Mouse (Mus musculus) kidney, postnatal 10 days (tissue): ENCODE data around the gene Duoxa2.
"Not testable (repeated sequence)": the region's sequence is repeated elsewhere in the genome, so short reads cannot be mapped to it uniquely, and the experiment has no call there.

Experiments
- DNase-seq: peaks from one replicate; pipeline ENCODE4 v3.0.0; 2021; ENCODE audit warnings: mixed read lengths

Duoxa2 gene

GRCm38 (mm10) chr2:122309647-122310046 lies 10.9 kb downstream of the Duoxa2 start:
- no peak for DNase-seq

GRCm38 (mm10) chr2:122311561-122311960 lies 12.9 kb downstream of the Duoxa2 start:
- no peak for DNase-seq

DNA sequence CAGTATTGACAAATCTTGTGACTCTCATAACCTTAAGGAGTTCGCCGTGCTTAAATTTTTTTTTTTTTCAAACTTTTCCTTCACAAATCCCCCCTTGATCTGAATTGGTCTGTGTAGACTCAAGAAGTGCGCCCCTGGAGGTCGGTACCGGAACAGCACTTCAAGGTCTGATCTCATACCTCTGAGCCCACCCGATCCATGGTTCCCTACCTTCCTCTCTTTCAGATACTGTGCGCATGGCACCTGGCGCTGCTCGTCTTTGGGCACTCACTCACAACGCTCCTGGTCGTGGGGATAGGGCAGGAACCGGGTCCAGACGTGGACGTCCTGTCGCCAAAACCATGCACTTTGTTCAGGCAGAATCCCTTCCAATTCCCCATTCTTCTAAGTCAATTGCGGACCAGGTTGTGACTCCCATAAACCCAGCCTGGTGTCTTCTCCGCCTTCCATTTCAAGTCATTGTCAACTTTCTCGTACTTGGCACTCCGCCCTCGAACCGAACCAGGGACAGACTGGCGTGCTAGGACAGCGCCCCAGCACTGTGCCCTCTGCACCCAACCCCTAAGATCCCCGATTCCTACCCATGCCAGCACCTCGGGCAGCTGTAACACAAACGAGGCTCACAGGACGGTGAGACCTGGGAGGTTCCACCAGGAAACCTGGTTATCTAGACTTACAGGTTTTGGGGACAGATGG lies 14.2 kb downstream of the Duoxa2 start:
- DNase-seq: peak; percentile 81

DNA sequence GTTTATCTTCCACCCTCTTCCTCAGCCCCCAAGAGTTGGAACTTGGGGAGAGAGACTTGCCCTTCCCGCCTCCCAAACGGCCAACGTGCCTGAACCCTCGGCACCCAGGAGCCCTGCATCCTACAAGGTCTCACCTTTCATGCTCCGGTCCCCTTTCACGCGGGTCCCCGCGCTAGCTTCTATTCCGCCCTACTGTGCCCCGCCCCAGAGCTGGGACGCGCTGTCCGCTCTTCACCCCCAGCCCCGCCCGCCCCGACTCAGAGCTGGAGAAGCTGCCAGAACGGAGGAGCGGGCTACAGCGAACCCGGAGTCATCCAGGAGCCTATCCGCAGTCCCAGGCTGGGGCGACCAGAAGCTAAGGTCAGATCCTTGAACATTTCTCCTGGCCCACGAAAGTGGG lies 14.8 kb downstream of the Duoxa2 start, which contains the start of gene Duoxa1:
TSS of gene Duoxa1 (minus strand) at position 195 of the 400 bp plus-strand sequence.
- DNase-seq: no peak

GRCm38 (mm10) chr2:122315372-122315771 lies 16.7 kb downstream of the Duoxa2 start, which contains the start of gene Duox1:
TSS of gene Duox1 (plus strand) at chr2:122315672.
- no peak for DNase-seq

DNA sequence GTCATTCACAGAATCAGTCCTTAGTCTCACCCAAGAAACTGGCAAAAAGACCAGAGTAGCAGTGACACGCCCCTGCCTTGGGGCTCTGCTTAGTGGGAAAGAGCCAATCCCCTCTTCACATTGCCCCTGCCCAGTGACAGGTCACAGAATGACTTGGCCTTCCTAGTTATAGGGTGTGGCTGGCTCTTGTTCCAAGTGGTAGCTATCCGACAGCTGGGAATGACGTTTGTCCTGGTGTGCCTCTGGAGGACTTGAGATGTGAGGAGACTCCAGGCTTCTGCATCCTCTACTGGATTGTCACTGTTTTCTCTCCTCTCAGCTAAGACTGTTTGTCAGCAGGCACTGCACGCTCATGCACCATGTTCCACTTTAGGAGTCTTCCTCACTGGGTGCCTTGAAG lies 18.7 kb downstream of the Duoxa2 start:
- DNase-seq: no peak

DNA sequence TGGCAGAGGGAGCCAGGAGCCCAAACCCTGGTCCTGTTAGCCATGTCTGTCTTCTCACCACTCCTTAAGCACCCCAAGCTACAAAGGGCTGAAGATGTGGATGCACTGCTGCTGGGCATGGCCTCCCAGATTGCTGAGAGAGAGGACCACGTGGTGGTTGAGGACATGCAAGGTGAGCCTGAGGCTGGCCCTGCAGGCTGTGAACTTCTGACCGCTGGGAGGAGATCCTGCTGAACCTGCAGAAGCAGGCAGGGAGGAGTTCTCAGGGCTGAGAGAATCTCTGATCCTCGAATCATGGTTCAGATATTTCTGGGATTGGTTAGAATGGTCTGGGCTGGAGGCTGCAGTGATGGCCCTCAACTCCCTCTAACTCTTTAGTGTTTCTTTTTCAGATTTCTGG lies 25.3 kb downstream of the Duoxa2 start:
- no peak for DNase-seq

DNA sequence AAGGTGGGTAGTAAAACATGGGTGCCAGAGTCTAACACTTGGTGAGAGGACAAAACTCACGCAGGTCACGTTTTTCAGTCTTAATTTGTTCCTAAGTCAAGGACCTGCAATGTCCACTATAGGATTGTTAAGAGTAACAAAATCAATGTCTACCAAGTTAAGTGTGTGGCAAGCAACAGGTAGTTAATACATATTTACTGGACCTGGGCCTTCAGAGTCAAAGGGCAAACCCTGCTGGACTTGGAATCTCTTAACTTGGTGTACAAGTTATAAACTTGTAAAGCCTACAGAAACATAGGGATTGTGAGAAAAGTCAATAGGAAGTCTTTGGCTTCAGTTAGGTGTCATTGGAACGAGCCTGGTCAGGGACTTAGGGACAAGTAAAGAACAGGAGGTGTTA lies 25.9 kb downstream of the Duoxa2 start:
- no peak for DNase-seq

GRCm38 (mm10) chr2:122325361-122325760 lies 26.7 kb downstream of the Duoxa2 start:
- DNase-seq: no peak

- DNase-seq: no peak
These were observed 29.3 kb downstream of the Duoxa2 start for GRCm38 (mm10) chr2:122327986-122328385.

GRCm38 (mm10) chr2:122330317-122330716 lies 31.6 kb downstream of the Duoxa2 start:
- DNase-seq: not testable (repeated sequence)

DNA sequence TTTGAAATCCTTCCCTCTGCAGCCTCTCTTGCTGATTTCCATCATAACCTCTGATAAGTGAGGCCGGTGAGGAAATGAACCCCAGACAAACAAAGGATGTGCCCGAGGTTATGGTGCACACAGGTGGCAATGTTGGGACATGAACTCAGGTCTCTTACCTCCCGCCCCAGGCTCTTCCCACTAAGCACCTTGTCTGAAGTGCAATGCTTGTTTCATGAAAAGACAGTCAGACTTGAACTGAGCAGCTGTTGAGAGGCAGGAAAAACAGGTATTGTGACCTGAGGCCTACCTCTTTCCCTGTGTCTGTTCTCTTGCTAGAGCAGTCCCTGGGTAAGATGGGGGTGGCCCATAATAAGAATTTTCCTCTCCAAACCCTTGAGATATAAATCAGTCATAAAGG lies 33.5 kb downstream of the Duoxa2 start:
- no peak for DNase-seq

DNA sequence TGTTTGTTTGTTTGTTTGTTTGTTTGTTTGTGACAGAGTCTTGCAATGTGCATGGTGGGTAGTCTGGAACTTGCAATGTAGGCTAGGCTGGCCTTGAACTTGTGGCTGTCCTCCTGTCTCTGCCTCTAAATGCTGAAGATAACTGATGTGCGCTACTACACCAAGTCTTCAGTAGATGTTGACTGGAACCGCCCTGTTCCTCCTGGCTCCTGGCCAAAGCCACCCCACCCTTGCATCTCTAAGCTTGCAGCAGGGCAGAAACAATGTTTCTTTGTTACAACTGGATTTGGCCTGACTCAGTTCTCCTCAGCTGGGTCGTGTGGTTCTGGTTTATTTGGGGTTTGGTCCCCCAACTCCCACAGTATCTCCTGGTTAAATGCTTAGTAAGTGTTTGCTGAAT lies 35.5 kb downstream of the Duoxa2 start:
- peak; percentile 41 for DNase-seq

- DNase-seq: no peak
These were observed 38.6 kb downstream of the Duoxa2 start for GRCm38 (mm10) chr2:122337291-122337690.

- no peak for DNase-seq
These were observed 46.6 kb downstream of the Duoxa2 start for GRCm38 (mm10) chr2:122345106-122345893.

DNA sequence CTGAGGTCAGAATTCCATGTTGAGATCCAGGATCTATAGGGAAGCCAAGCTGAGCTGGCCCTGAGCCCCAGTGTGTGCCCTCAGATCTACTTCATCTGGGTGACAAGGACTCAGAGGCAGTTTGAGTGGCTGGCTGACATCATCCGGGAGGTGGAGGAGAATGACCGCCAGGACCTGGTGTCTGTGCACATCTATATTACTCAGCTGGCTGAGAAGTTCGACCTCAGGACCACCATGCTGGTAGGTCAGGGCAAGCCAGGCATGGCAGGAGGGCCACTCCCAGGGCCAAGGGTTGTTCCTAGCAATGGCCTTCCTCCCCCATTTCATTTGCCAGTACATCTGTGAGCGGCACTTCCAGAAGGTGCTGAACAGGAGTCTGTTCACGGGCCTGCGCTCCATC lies 47.5 kb downstream of the Duoxa2 start:
- DNase-seq: not testable (repeated sequence)

- no peak for DNase-seq
These were observed 48.6 kb downstream of the Duoxa2 start for GRCm38 (mm10) chr2:122347257-122347656.

DNA sequence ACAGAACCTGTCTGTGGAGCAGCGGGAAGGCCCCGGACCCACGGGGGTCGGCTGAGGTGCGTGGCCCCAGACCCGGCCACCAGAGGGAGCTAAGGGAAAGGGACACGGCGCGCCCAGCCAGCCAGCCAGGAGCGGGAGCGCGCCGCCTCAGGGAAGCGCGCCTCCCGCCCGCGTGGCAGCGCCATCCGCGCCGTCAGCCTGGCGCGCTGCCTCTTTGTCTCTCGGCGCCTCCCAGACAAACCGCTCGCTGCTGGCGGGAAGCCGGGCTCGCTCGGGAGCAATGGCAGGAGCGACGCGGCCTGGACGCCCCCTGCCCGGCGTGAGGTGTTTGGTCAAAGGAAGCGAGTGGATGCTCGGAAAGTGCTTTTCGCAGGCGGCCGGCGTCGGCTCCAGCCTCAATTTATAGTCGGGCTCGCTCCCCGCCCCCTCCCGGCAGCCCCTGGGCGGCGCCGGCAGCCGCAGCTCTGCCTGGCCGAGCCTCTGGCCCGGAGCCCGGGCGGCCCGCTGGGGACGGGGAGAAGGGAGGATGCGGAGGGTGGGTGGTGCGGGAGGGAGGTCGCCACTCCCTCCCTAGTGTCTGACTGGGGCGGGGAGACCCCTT lies 49.9 kb downstream of the Duoxa2 start:
- peak; percentile 95 for DNase-seq

DNA sequence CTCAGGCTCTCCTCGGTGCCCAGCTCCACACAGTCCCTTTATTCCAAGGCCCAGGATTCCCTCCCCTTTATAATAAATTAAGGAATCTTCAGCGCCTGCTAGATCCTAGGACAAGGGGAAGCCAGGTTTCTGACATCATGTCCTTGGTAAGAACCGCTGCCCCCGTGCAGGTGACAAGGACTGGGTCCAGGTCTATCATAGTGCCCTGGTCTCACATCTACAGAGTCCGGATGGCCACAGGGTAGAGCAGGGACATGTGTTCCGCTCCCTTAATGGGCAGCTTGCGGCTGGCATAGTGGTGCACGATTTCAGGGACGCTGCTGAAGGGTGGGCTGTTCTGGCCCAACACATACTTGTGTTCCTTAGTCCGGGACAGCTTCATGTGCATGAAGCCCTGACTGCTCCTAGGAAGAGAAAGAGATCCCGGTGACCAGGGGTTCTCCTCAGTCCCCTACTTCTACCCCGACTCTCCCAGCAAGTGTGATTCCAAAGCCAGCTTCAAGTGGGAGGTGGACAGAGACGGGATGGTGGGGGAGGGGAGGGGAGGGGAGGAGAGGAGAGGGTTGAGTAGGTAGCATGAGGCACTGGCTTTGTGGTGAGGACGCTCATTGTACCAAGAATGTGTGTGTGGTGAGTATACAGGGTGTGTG lies 50.6 kb downstream of the Duoxa2 start:
- DNase-seq: peak; percentile 44

DNA sequence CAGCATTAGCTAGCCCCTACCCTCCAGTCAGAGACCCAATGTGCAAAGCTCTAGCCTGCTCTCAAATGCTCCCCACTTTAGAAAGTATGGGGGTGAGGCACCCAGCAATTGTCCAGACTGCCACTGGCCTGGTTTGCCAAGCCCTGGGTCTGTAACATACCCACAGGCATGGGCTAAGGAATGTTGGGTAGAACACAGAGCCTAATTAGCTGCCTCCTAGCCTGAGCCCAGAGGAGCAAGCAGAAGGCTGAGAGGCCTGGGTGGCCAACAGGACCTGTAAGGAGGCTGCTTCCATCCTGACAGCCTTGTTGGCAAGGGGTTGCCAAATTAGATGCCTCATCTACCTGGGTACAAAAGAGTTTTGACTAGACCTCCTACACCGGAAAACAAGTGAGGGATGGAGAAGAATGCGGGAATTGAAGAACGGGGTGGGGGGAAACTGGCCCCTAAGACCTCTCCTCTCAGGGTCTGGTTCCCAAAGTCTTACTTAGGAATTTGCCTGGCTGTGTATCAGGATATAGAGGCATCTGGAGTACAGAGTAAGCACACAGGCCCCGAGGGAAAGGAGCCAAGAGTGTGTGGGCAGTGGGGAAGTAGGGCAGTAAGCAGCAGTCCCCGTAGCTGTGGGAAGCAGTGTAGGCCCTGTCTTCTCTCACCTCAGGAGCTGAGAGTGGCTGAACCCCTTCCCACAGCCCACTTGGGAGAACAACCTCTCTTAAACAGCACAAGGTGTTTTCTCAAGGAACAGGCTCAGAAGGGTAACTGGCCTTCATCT lies 52.6 kb downstream of the Duoxa2 start:
- DNase-seq: no peak

DNA sequence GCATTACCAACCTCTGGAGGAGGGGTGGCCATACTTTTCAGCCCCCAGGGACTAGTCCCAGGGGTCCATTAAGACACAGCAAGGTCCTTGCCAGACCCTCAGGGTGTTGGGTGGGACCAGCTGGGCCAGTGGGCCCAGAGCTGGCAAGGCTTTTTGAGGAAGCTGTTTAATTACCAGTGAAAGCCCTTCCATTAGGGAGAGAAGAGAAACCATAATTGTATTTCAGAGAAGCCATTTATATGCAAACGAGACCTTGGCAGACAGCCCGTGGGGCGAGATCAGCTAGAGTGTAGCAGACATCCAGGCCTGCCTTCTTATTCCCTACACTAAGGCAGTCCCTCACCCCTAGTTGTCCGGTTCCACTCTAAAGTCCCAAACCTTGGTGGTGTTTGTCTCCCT lies 53.2 kb downstream of the Duoxa2 start:
- peak; percentile 74 for DNase-seq
